Mouse (Mus musculus) limb, embryonic 12.5 days (tissue): ENCODE results near the gene Ramp3. TPM values are rescaled to one million over a fixed set of nuclear protein-coding genes. Genes with fewer than 3 reads are reported as not detected.

ENCODE experiments used
- ATAC-seq: fragments of 200-750 bp; cut with Nextera tagmentation; 2 replicates; pipeline ENCODE4 v1.8.0; 2017; ENCODE audit warnings: low read depth, moderate TSS enrichment; ENCODE audit not compliant: insufficient number of reproducible peaks, insufficient read depth, low FRiP score, low TSS enrichment
- H3K27ac ChIP-seq: fragments of 300-500 bp; sonication (generic); 2 replicates; pipeline ENCODE4 v1.5.1; 2016; ENCODE audit warnings: mild to moderate bottlenecking, moderate library complexity
- H3K27me3 ChIP-seq: fragments of 300-500 bp; sonication (generic); 2 replicates; pipeline ENCODE4 v1.6.1; 2016; ENCODE audit warnings: mild to moderate bottlenecking, moderate library complexity
- H3K36me3 ChIP-seq: fragments of 300-500 bp; sonication (generic); 2 replicates; pipeline ENCODE4 v1.6.1; 2016; ENCODE audit warnings: mild to moderate bottlenecking, moderate library complexity
- H3K4me1 ChIP-seq: fragments of 300-500 bp; sonication (generic); replicated peaks from 2 replicates; pipeline ENCODE4 v1.6.1; 2016
- H3K4me2 ChIP-seq: fragments of 300-500 bp; sonication (generic); 2 replicates; pipeline ENCODE4 v1.6.1; 2016; ENCODE audit warnings: mild to moderate bottlenecking, moderate library complexity
- H3K4me3 ChIP-seq: fragments of 300-500 bp; sonication (generic); replicated peaks from 2 replicates; pipeline ENCODE4 v1.5.1; 2016; ENCODE audit warnings: mild to moderate bottlenecking
- H3K9ac ChIP-seq: fragments of 300-500 bp; sonication (generic); replicated peaks from 2 replicates; pipeline ENCODE4 v1.6.1; 2016; ENCODE audit warnings: mild to moderate bottlenecking, moderate library complexity
- H3K9me3 ChIP-seq: fragments of 300-500 bp; sonication (generic); 2 replicates; pipeline ENCODE4 v1.6.1; 2016; ENCODE audit warnings: mild to moderate bottlenecking, moderate library complexity
- WGBS: fragments of 180-500 bp; shearing (Covaris S2); methylation state at CpG from one replicate; pipeline ENCODE4 v1.1.7; 2016; 5-methylcytosine and 5-hydroxymethylcytosine counted together
- polyA plus RNA-seq: library from polyadenylated mRNA; unstranded; fragments of >200 nt; fragmentation: Nextera tagmentation; extraction: Ambion mirVana; gene quantifications from 2 replicates; pipeline ENCODE4 v1.2.1, GENCODE M21; 2016

The Ramp3 gene
- 4.0 and 4.4 TPM in 2 replicates for polyA plus RNA-seq

DNA sequence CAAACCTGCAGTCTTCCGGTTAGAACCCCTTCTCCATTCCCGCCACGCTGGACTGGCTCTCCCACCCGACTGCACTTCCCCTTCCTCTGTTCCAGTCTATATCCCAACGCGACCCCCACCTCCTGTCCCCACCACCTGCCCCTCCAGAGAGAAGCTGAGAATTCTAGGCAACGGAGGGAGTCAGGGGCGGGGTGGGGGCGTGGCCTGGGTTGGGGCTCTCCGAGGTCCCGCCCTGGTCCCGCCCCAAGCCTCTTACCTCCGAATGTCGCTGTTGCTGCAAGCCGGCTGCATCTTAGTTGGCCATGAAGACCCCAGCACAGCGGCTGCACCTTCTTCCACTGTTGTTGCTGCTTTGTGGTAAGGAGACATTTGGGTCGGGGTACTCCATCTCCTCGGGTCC lies at the start of gene Ramp3:
Gene Ramp3, plus strand, starts transcription at position 251 of the 400 bp plus-strand sequence.
- H3K9me3 ChIP-seq: no peaks in the 10 kb centered on the region
- peaks cover 13% of the 10 kb centered on the region; the same call in 1 of the 2 replicates for H3K27me3 ChIP-seq
- peaks cover 10% of the 10 kb centered on the region; the same call in 1 of the 2 replicates for H3K4me1 ChIP-seq
- H3K4me3 ChIP-seq: peak within 1 kb of the TSS; percentile 41
- peak; percentile 64 for ATAC-seq
- H3K4me2 ChIP-seq: peak within 1 kb of the TSS; percentile 72
- no peak within 1 kb of the TSS for H3K27ac ChIP-seq
- H3K9ac ChIP-seq: 0 out of 2 replicates have a peak within 1 kb of the TSS, but pooled peaks have one; percentile 44
- H3K36me3 ChIP-seq: no peaks in the 10 kb centered on the region
- WGBS: 0% methylated on average over 18 of the region's 18 CpGs

DNA sequence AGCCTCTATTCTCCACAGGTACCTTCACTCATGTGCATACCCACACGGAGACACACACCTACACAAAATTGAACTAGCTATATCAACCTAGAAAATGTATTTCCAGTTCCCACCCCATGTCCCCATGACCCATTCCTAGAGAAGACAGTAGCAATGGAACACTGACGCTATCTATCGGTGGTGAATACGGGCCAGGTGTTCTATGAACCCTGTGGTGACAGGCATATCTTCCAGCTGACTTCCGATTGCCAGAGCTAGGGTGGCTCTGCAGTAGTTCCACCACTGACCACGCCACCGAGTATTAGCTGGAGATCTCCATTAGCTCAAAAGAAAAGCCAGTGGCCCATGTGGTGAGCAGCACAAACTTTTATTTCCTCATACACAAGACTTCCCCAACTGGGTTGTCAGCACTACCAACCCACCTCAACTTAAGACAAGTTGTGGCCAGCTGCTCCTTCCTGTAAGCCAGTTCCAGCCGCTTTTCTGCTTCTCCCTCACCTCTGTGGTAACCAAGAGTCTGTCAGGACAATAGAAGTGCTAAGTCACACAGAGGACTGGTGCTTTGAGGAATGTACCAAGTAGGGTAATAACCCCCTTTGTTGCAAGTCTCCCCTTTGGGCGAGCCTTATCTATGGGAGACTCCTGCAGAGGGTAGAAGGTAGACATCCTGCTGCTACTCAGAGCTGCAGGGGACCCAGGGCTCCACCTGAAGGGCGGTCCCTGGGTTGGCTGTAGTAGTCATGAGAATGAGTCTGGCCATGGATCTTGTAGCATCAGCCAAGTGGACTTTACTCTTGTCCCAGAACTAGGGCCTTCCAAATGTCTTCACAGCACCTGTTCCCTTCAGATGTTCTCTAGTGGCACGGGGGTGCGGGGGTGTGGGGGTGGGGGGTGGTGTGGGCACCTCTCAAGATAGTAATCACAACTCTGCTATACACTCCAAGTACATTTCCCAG lies 42.8 kb upstream of the Ramp3 start:
- H3K36me3 ChIP-seq: peaks cover 92% of the 10 kb centered on the region
- WGBS: 90% methylated on average over 12 of the region's 12 CpGs

GRCm38 (mm10) chr11:6623704-6624103 lies 34.6 kb upstream of the Ramp3 start:
- peaks cover 62% of the 10 kb centered on the region for H3K36me3 ChIP-seq
- H3K27ac ChIP-seq: no peak overlapping the region
- no peak overlapping the region for H3K4me3 ChIP-seq
- no peaks in the 10 kb centered on the region for H3K27me3 ChIP-seq
- H3K9me3 ChIP-seq: no peaks in the 10 kb centered on the region
- 91% methylated on average over 10 of the region's 10 CpGs for WGBS
- 0 out of 2 replicates have a peak overlapping the region, but pooled peaks have one; percentile 72 for H3K4me2 ChIP-seq
- no peak for ATAC-seq
- H3K9ac ChIP-seq: no peak overlapping the region
- H3K4me1 ChIP-seq: peaks cover 24% of the 10 kb centered on the region

More for the DNA sequence above, 42.8 kb upstream of the Ramp3 start:
- no peak overlapping the region for H3K4me3 ChIP-seq
- no peak overlapping the region for H3K4me2 ChIP-seq
- no peak for ATAC-seq
- H3K27ac ChIP-seq: no peak overlapping the region
- no peak overlapping the region for H3K9ac ChIP-seq
- H3K9me3 ChIP-seq: no peaks in the 10 kb centered on the region
- H3K27me3 ChIP-seq: no peaks in the 10 kb centered on the region
- H3K4me1 ChIP-seq: no peaks in the 10 kb centered on the region

DNA sequence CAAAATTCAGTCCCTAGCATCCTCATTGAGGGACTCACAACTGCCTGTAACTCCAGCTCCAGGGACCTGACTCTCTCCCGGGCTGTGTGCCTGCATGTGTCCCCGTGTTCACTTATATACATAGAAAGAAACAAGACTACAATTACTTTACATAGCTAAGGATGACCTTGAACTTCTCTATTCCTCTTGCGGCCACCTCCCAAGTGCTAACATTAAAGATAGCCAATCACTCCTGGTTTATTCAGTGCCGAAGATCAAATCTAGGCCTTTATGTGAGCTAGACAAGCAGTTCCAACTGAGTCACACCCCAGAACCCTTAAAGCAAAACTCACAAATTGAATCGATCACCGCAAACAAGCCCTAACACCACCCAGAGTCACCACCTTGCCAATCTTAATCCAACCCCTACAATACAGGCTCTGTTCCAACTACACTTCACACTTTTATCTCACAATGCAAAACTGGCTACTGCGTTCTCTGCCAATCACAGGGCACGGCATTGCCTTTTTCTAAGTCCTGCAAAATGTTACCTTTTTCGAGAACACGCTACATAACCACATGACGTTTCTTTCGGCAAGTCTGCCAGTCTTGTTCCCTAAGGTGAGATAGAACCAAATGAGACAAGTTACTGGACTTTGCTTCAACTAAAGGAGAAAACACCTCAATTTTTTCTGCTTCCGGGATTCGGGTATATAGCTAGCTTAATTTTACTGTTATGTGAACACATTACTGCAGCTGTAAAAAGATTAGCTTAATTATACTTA lies 33.5 kb upstream of the Ramp3 start:
- ATAC-seq: no peak
- Histone ChIP-seq H3K9me3 (no peaks in the 10 kb centered on the region), H3K4me2 (peak overlapping the region; percentile 72), H3K36me3 (peaks cover 51% of the 10 kb centered on the region), H3K9ac (peak overlapping the region; percentile 73), H3K27ac (no peak overlapping the region), H3K4me1 (peaks cover 24% of the 10 kb centered on the region), H3K4me3 (peak overlapping the region; percentile 72), H3K27me3 (no peaks in the 10 kb centered on the region)
- WGBS: 69% methylated on average over 14 of the region's 14 CpGs

DNA sequence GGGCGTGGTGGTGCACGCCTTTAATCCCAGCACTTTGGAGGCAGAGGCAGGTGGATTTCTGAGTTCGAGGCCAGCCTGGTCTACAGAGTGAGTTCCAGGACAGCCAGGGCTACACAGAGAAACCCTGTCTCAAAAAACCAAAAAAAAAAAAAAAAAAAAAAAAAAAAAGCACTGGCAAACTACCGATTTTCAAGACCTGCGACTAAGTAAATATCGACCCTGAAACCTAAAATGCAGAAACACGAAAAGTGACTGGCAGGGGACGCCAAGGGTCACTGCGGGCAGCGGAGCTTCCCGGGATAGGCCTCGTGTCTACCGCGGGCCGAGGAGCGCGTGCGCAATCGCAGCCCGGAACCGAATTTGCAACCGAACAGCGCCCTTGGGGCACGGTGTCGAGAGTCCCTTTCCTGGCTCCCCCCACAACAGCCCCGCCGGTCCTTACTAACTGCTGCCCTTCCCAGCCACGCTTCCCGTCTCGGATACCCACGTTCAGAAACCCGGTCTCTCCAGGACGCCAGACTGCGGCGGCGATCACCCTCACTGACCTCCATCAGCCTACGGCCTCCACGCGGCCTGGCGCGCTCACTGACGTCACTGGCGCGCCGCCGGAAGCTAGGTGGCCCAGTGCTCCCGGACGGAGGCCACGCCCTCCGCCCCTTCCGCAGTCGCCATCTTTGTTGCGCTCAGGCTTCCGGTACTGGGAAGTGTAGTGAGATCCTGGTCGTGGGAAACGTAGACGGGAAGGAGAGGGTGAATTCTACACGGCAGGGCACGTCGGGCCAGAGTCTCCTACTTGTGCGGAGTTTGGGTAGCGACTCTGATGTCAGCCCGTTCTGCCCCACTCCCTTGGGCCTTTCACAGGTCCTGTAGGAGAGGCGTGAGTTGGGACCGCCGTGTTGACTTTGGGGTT lies 32.6 kb upstream of the Ramp3 start, which contains the start of gene Tbrg4:
Gene Tbrg4, minus strand, starts transcription at position 590 of the 910 bp plus-strand sequence.
- peak within 1 kb of the TSS; percentile 72 for H3K4me2 ChIP-seq
- H3K36me3 ChIP-seq: peaks cover 41% of the 10 kb centered on the region
- peak; percentile 93 for ATAC-seq
- no peaks in the 10 kb centered on the region for H3K27me3 ChIP-seq
- H3K4me3 ChIP-seq: peak within 1 kb of the TSS; percentile 72
- peak within 1 kb of the TSS; percentile 73 for H3K9ac ChIP-seq
- H3K4me1 ChIP-seq: peaks cover 24% of the 10 kb centered on the region
- peak within 1 kb of the TSS; percentile 91 for H3K27ac ChIP-seq
- under 1% methylated on average over 66 of the region's 66 CpGs for WGBS
- H3K9me3 ChIP-seq: no peaks in the 10 kb centered on the region

DNA sequence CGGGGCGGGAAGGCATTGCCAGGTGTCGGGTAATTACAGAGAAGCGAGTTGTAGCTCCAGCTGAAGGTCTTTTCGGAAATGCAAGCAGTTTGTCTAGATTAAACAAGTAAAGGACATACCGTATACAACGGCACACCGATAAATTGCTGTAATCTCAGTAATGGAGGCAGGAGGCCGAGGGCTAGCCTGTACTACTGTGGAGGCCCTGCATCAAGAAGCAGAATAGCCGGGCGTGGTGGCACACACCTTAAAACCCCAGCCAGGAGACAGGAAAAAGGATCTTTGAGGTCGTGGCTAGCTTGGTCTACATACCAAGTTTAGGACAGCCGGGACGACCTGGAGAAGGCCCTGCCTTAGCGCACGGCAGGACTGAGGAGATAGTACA lies 31.9 kb upstream of the Ramp3 start:
- Histone ChIP-seq H3K9me3 (no peaks in the 10 kb centered on the region), H3K4me2 (peak overlapping the region; percentile 72), H3K36me3 (peaks cover 35% of the 10 kb centered on the region), H3K4me3 (peak overlapping the region; percentile 72), H3K27me3 (no peaks in the 10 kb centered on the region), H3K4me1 (peaks cover 24% of the 10 kb centered on the region), H3K27ac (peak overlapping the region; percentile 91), H3K9ac (peak overlapping the region; percentile 73)
- peak; percentile 16; the same call in 1 of the 2 replicates for ATAC-seq
- 12% methylated on average over 16 of the region's 16 CpGs for WGBS

DNA sequence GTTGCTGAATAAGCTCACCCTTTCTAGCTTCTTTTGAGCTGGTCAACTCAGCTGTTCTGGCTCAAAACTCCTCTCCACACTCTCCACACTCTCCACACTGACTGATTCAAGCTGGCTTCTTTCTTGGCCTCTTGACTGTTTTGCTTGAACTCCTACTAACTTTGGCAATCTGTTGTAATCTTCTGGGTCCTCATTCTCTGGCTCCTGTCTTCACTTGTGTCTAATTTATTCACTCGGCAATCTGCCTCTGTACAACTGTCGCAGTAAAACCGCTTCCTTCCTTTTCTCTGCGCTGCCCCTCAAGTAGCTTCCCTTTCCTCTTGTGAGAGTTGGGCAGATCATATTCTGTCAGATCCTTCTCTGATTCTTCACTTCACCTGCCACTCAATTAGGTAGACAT lies 30.6 kb upstream of the Ramp3 start:
- no peaks in the 10 kb centered on the region for H3K9me3 ChIP-seq
- ATAC-seq: no peak
- peaks cover 24% of the 10 kb centered on the region for H3K4me1 ChIP-seq
- H3K36me3 ChIP-seq: peaks cover 21% of the 10 kb centered on the region
- no peak overlapping the region for H3K4me3 ChIP-seq
- WGBS: 93% methylated on average over 4 of the region's 4 CpGs
- H3K27ac ChIP-seq: no peak overlapping the region
- H3K4me2 ChIP-seq: no peak overlapping the region
- H3K9ac ChIP-seq: no peak overlapping the region
- no peaks in the 10 kb centered on the region for H3K27me3 ChIP-seq

GRCm38 (mm10) chr11:6628568-6628967 lies 29.8 kb upstream of the Ramp3 start:
- Histone ChIP-seq H3K9me3 (no peaks in the 10 kb centered on the region), H3K4me1 (peaks cover 22% of the 10 kb centered on the region), H3K9ac (no peak overlapping the region), H3K27ac (no peak overlapping the region), H3K36me3 (peaks cover 13% of the 10 kb centered on the region), H3K4me3 (no peak overlapping the region), H3K4me2 (no peak overlapping the region), H3K27me3 (no peaks in the 10 kb centered on the region)
- WGBS: 33% methylated on average over 4 of the region's 4 CpGs
- no peak for ATAC-seq

GRCm38 (mm10) chr11:6629655-6630054 lies 28.7 kb upstream of the Ramp3 start:
- Histone ChIP-seq H3K4me1 (peaks cover 11% of the 10 kb centered on the region), H3K9me3 (no peaks in the 10 kb centered on the region), H3K4me2 (no peak overlapping the region), H3K4me3 (no peak overlapping the region), H3K27me3 (no peaks in the 10 kb centered on the region), H3K36me3 (peaks cover 2% of the 10 kb centered on the region; the same call in 1 of the 2 replicates), H3K27ac (no peak overlapping the region), H3K9ac (no peak overlapping the region)
- no peak for ATAC-seq

- Histone ChIP-seq H3K9me3 (no peaks in the 10 kb centered on the region), H3K9ac (no peak overlapping the region), H3K27me3 (no peaks in the 10 kb centered on the region), H3K4me3 (no peak overlapping the region), H3K36me3 (no peaks in the 10 kb centered on the region), H3K27ac (no peak overlapping the region), H3K4me2 (no peak overlapping the region), H3K4me1 (no peaks in the 10 kb centered on the region)
- ATAC-seq: no peak
- WGBS: 73% methylated on average over 8 of the region's 8 CpGs
Observed at GRCm38 (mm10) chr11:6636150-6636549, 22.2 kb upstream of the Ramp3 start.
